Mouse (Mus musculus) thymus, adult 18-20 months (tissue): ENCODE measurements at regions not wholly inside any gene's neighbourhood (a gene's known extent, or its start where the extent isn't known, plus 50 kb on each side); places are given as distances from the start of the nearest gene placed in this dataset.

Source experiments
- DNase-seq, 2 experiments: peaks; one replicate each; pipeline ENCODE4 v3.0.0; 2022; ENCODE audit warnings: mixed read lengths in 2 of 2

GRCm38 (mm10) chr9:83273361-83273975 is 127.0 kb upstream of the Hmgn3 start:
- no peak for DNase-seq

GRCm38 (mm10) chr9:83265736-83266135 is 119.3 kb upstream of the Hmgn3 start:
- DNase-seq: no peak

- DNase-seq: no peak
Measured at GRCm38 (mm10) chr9:83259511-83259910, 113.0 kb upstream of the Hmgn3 start.

GRCm38 (mm10) chr9:83258986-83259385 is 112.5 kb upstream of the Hmgn3 start:
- DNase-seq: no peak

GRCm38 (mm10) chr9:83258476-83258875 is 112.0 kb upstream of the Hmgn3 start:
- no peak for DNase-seq

GRCm38 (mm10) chr9:83254356-83254755 is 107.9 kb upstream of the Hmgn3 start:
- no peak for DNase-seq

- no peak for DNase-seq
Measured at GRCm38 (mm10) chr9:83253789-83254188, 107.3 kb upstream of the Hmgn3 start.

GRCm38 (mm10) chr9:83251793-83252192 is 105.3 kb upstream of the Hmgn3 start:
- no peak for DNase-seq

- no peak for DNase-seq
Measured at GRCm38 (mm10) chr9:83249871-83250270, 103.4 kb upstream of the Hmgn3 start.

GRCm38 (mm10) chr9:83248164-83248730 is 101.8 kb upstream of the Hmgn3 start:
- DNase-seq: no peak

GRCm38 (mm10) chr9:83247066-83247668 is 100.7 kb upstream of the Hmgn3 start:
- DNase-seq: no peak

GRCm38 (mm10) chr9:83241119-83241518 is 94.6 kb upstream of the Hmgn3 start:
- no peak for DNase-seq

GRCm38 (mm10) chr9:83239097-83239496 is 92.6 kb upstream of the Hmgn3 start:
- DNase-seq: no peak

- DNase-seq: no peak
Measured at GRCm38 (mm10) chr9:83221866-83222265, 75.4 kb upstream of the Hmgn3 start.

- no peak for DNase-seq
Measured at GRCm38 (mm10) chr9:83202583-83202982, 56.1 kb upstream of the Hmgn3 start.

- DNase-seq: no peak
Measured at GRCm38 (mm10) chr9:83199771-83200170, 53.3 kb upstream of the Hmgn3 start.

GRCm38 (mm10) chr9:83199176-83199575 is 52.7 kb upstream of the Hmgn3 start:
- no peak for DNase-seq

- no peak for DNase-seq
Measured at GRCm38 (mm10) chr9:83197013-83197412, 50.5 kb upstream of the Hmgn3 start.
